Mouse (Mus musculus): ENCODE data around the gene Pxylp1.

GRCm38 (mm10) chr9:96932751-96933150 lies 40.3 kb upstream of the Pxylp1 start:
- TF ChIP-seq CTCF (IDR thresholded peaks at IDR 0.05; ENCODE audit: low read depth, low read length) (no peak), POLR2A (IDR thresholded peaks at IDR 0.05; ENCODE audit: borderline replicate concordance, low read depth, low read length) (no peak)

Data from bone marrow macrophage, adult 2 months (primary cell).